Comparison of ENCODE assay signal across 11 mouse cellular contexts in genomic region chrX:102166521-102166920, GRCm38 (mm10). TPM values are rescaled to one million over a fixed set of nuclear protein-coding genes. Genes with fewer than 3 reads are reported as not detected.
DNase-seq lines count a peak whose midpoint lies in the region; ATAC-seq and TF ChIP-seq lines count a peak whose summit lies in the region.
"Had no signal": no experiment of that assay in that cellular context is flagged by ENCODE, and none has a peak within 500 bp of the region (broad histone marks: within the 10 kb centered on the region; RNA-seq: fewer than 3 reads in every experiment).

No protein-coding gene starts in this region.

- H3K9ac ChIP-seq in neural tube, embryonic 13.5 days: no peak overlapping the region
- H3K9ac ChIP-seq in forebrain, embryonic 12.5 days: no peak overlapping the region
- H3K9ac ChIP-seq: embryonic facial prominence, embryonic 15.5 days; liver, postnatal 0 days had no signal

- H3K4me3 ChIP-seq in neural tube, embryonic 13.5 days: no peak overlapping the region
- no peak overlapping the region for H3K4me3 ChIP-seq in forebrain, embryonic 12.5 days (replicated peaks)
- no peak overlapping the region for H3K4me3 ChIP-seq in kidney, adult 2 months (ENCODE audit: insufficient read depth, low read depth, low read length)
- H3K4me3 ChIP-seq: embryonic facial prominence, embryonic 15.5 days; heart, adult 2 months had no signal

- H3K4me2 ChIP-seq in neural tube, embryonic 13.5 days: no peak overlapping the region
- H3K4me2 ChIP-seq in forebrain, embryonic 12.5 days: no peak overlapping the region
- H3K4me2 ChIP-seq: embryonic facial prominence, embryonic 15.5 days had no signal

- no peak for TF ChIP-seq POLR2A in kidney, adult 2 months (IDR thresholded peaks at IDR 0.05; ENCODE audit: low read depth, low read length)

- H3K36me3 ChIP-seq in neural tube, embryonic 13.5 days: no peaks in the 10 kb centered on the region
- H3K36me3 ChIP-seq in forebrain, embryonic 12.5 days (replicated peaks): no peaks in the 10 kb centered on the region
- no peaks in the 10 kb centered on the region for H3K36me3 ChIP-seq in kidney, adult 2 months (ENCODE audit: control insufficient read depth, insufficient read depth, low read length)
- H3K36me3 ChIP-seq: embryonic facial prominence, embryonic 15.5 days had no signal

- DNase-seq in neural tube, embryonic 10.5 days (ENCODE audit: extremely low spot score, low spot score): no peak
- DNase-seq in layer of hippocampus, postnatal 14 days (ENCODE audit: low spot score in 2 of 2): peak; percentile 22 to 54
- no peak for DNase-seq in kidney, adult 2 months
- DNase-seq in ovary, postnatal 36 days (ENCODE audit: low spot score): no peak
- DNase-seq in adrenal gland, postnatal 4 days (ENCODE audit: low spot score in 2 of 2): no peak
- DNase-seq: liver, postnatal 0 days; thymus, postnatal 25 days had no signal

- no peaks in the 10 kb centered on the region for H3K9me3 ChIP-seq in neural tube, embryonic 13.5 days
- no peaks in the 10 kb centered on the region for H3K9me3 ChIP-seq in forebrain, embryonic 12.5 days
- H3K9me3 ChIP-seq: embryonic facial prominence, embryonic 15.5 days had no signal

- H3K4me1 ChIP-seq in neural tube, embryonic 13.5 days (replicated peaks): no peaks in the 10 kb centered on the region
- H3K4me1 ChIP-seq in forebrain, embryonic 12.5 days: no peaks in the 10 kb centered on the region; the same call in 1 of the 2 replicates
- H3K4me1 ChIP-seq in kidney, adult 2 months (ENCODE audit: control insufficient read depth, insufficient read depth, low read length): no peaks in the 10 kb centered on the region
- H3K4me1 ChIP-seq: embryonic facial prominence, embryonic 15.5 days had no signal

- H3K27ac ChIP-seq in neural tube, embryonic 13.5 days (replicated peaks): peak overlapping the region; percentile 28; the same call in 1 of the 2 replicates
- H3K27ac ChIP-seq in forebrain, embryonic 12.5 days: peak overlapping the region; percentile 21; the same call in 1 of the 2 replicates
- no peak overlapping the region for H3K27ac ChIP-seq in kidney, adult 2 months (ENCODE audit: insufficient read depth, low read depth, low read length)
- H3K27ac ChIP-seq: embryonic facial prominence, embryonic 15.5 days; heart, adult 2 months had no signal

- TF ChIP-seq CTCF in kidney, adult 2 months (conservative IDR thresholded peaks at IDR 0.05; ENCODE audit: insufficient read depth, insufficient read length, low read depth, low read length): no peak

- 31% methylated on average over 5 of the region's 5 CpGs for WGBS in neural tube, embryonic 13.5 days
- WGBS in forebrain, embryonic 12.5 days: 40% methylated on average over 5 of the region's 5 CpGs
- 65% methylated on average over 5 of the region's 5 CpGs for WGBS in kidney, adult 2 months

- peaks cover 18% of the 10 kb centered on the region; the same call in 1 of the 2 replicates for H3K27me3 ChIP-seq in neural tube, embryonic 13.5 days
- 0 out of 2 replicates have a peak, but pooled peaks cover under 1% of the 10 kb centered on the region for H3K27me3 ChIP-seq in forebrain, embryonic 12.5 days
- no peaks in the 10 kb centered on the region for H3K27me3 ChIP-seq in kidney, adult 2 months (replicated peaks; ENCODE audit: control insufficient read depth, insufficient read depth, low read length)
- H3K27me3 ChIP-seq: embryonic facial prominence, embryonic 15.5 days had no signal

- no peak; the same call in 1 of the 2 replicates for ATAC-seq in neural tube, embryonic 13.5 days (ENCODE audit: low read depth)
- ATAC-seq in forebrain, embryonic 12.5 days (ENCODE audit: low FRiP score): no peak
- ATAC-seq: liver, postnatal 0 days had no signal

RNA-seq across cellular contexts. Expression of gene Ercc6l, which starts 9.6 kb away (rescaled TPM):
- 2.2 and 2.8 TPM in 2 replicates for polyA plus RNA-seq in neural tube, embryonic 13.5 days (2015; fragmentation: Nextera tagmentation; extraction: Ambion mirVana)
- polyA plus RNA-seq in forebrain, embryonic 12.5 days (2016; fragmentation: Nextera tagmentation; extraction: Ambion mirVana): 17.9 and 18.5 TPM in 2 replicates
- total RNA-seq in layer of hippocampus, postnatal 14 days (2021): under 1 TPM; 0.29 to 0.62 TPM
- polyA plus RNA-seq in kidney, adult 2 months (2012; rRNA removed): 0.10 and 0.13 TPM in 2 replicates
- total RNA-seq in adrenal gland, postnatal 4 days (2021): 1 to 10 TPM; 4.7 to 5.1 TPM

RNA-seq across cellular contexts. Expression of gene Rps4x, which starts 22.7 kb away (rescaled TPM):
- 423 and 453 TPM in 2 replicates for polyA plus RNA-seq in neural tube, embryonic 13.5 days (2015; fragmentation: Nextera tagmentation; extraction: Ambion mirVana)
- 531 and 555 TPM in 2 replicates for polyA plus RNA-seq in forebrain, embryonic 12.5 days (2016; fragmentation: Nextera tagmentation; extraction: Ambion mirVana)
- total RNA-seq in layer of hippocampus, postnatal 14 days (2021): 100 to 1,000 TPM; 472 to 534 TPM
- polyA plus RNA-seq in kidney, adult 2 months (2012; rRNA removed): 354 and 511 TPM in 2 replicates
- total RNA-seq in adrenal gland, postnatal 4 days (2021): 1,000 to 10,000 TPM; 1,379 to 1,607 TPM

RNA-seq across cellular contexts. Expression of gene Pin4, which starts 47.3 kb away (rescaled TPM):
- 77.1 and 97.1 TPM in 2 replicates for polyA plus RNA-seq in neural tube, embryonic 13.5 days (2015; fragmentation: Nextera tagmentation; extraction: Ambion mirVana)
- 82.2 and 84.4 TPM in 2 replicates for polyA plus RNA-seq in forebrain, embryonic 12.5 days (2016; fragmentation: Nextera tagmentation; extraction: Ambion mirVana)
- 10 to 100 TPM; 34.4 to 39.2 TPM for total RNA-seq in layer of hippocampus, postnatal 14 days (2021)
- polyA plus RNA-seq in kidney, adult 2 months (2012; rRNA removed): 2.0 and 5.2 TPM in 2 replicates
- 10 to 100 TPM; 39.8 to 45.8 TPM for total RNA-seq in adrenal gland, postnatal 4 days (2021)

Comparison
In these comparisons a context has a peak if more than half of its experiments do, and no peak if none do; other contexts are left out.
1. DNase-seq: peak in layer of hippocampus, postnatal 14 days (2 of 2); none in neural tube, embryonic 10.5 days (single experiment), kidney, adult 2 months (single experiment), ovary, postnatal 36 days (single experiment) and adrenal gland, postnatal 4 days (0 of 2).
2. RNA of gene Pin4, which starts 47.3 kb away (polyA plus RNA-seq): 77.1 to 97.1 TPM in neural tube, embryonic 13.5 days and 82.2 to 84.4 TPM in forebrain, embryonic 12.5 days; 2.0 to 5.2 TPM in kidney, adult 2 months; every median in the first group is over 10 times any median in the second.